Mouse (Mus musculus): ENCODE measurements around the gene Unc93a2. TPM values are rescaled to one million over a fixed set of nuclear protein-coding genes. Genes with fewer than 3 reads are reported as not detected.
"Not testable (repeated sequence)": the region's sequence is repeated elsewhere in the genome, so short reads cannot be mapped to it uniquely, and the experiment has no call there.

Unc93a2 gene
- polyA plus RNA-seq, 1 experiment: not detected

GRCm38 (mm10) chr17:7396288-7396687, 11.0 kb upstream of the Unc93a2 start:
- not testable (repeated sequence) for H3K36me3 ChIP-seq (ENCODE audit: control insufficient read depth, insufficient read depth, low read length, poor library complexity, severe bottlenecking); H3K9me3 ChIP-seq (replicated peaks; ENCODE audit: control insufficient read depth, insufficient read depth, low read length, poor library complexity, severe bottlenecking); H3K4me3 ChIP-seq (ENCODE audit: low read depth, low read length); H3K27ac ChIP-seq (ENCODE audit: insufficient read depth, low read length); H3K4me1 ChIP-seq (ENCODE audit: control insufficient read depth, insufficient read depth, low read length); H3K27me3 ChIP-seq (ENCODE audit: control insufficient read depth, insufficient read depth, low read length, poor library complexity, severe bottlenecking); H3K9ac ChIP-seq (ENCODE audit: low read depth, poor library complexity, severe bottlenecking)

GRCm38 (mm10) chr17:7395671-7396070, 10.4 kb upstream of the Unc93a2 start:
- not testable (repeated sequence) for H3K9me3 ChIP-seq (replicated peaks; ENCODE audit: control insufficient read depth, insufficient read depth, low read length, poor library complexity, severe bottlenecking); H3K36me3 ChIP-seq (ENCODE audit: control insufficient read depth, insufficient read depth, low read length, poor library complexity, severe bottlenecking); H3K4me3 ChIP-seq (ENCODE audit: low read depth, low read length); H3K27ac ChIP-seq (ENCODE audit: insufficient read depth, low read length); H3K9ac ChIP-seq (ENCODE audit: low read depth, poor library complexity, severe bottlenecking); H3K27me3 ChIP-seq (ENCODE audit: control insufficient read depth, insufficient read depth, low read length, poor library complexity, severe bottlenecking); H3K4me1 ChIP-seq (ENCODE audit: control insufficient read depth, insufficient read depth, low read length)

GRCm38 (mm10) chr17:7395116-7395515, 9.9 kb upstream of the Unc93a2 start:
- not testable (repeated sequence) for H3K27me3 ChIP-seq (ENCODE audit: control insufficient read depth, insufficient read depth, low read length, poor library complexity, severe bottlenecking); H3K27ac ChIP-seq (ENCODE audit: insufficient read depth, low read length); H3K36me3 ChIP-seq (ENCODE audit: control insufficient read depth, insufficient read depth, low read length, poor library complexity, severe bottlenecking); H3K4me3 ChIP-seq (ENCODE audit: low read depth, low read length); H3K9ac ChIP-seq (ENCODE audit: low read depth, poor library complexity, severe bottlenecking); H3K9me3 ChIP-seq (replicated peaks; ENCODE audit: control insufficient read depth, insufficient read depth, low read length, poor library complexity, severe bottlenecking); H3K4me1 ChIP-seq (ENCODE audit: control insufficient read depth, insufficient read depth, low read length)

- H3K4me3 ChIP-seq (ENCODE audit: low read depth, low read length); H3K9ac ChIP-seq (ENCODE audit: low read depth, poor library complexity, severe bottlenecking); H3K9me3 ChIP-seq (replicated peaks; ENCODE audit: control insufficient read depth, insufficient read depth, low read length, poor library complexity, severe bottlenecking); H3K27me3 ChIP-seq (ENCODE audit: control insufficient read depth, insufficient read depth, low read length, poor library complexity, severe bottlenecking); H3K36me3 ChIP-seq (ENCODE audit: control insufficient read depth, insufficient read depth, low read length, poor library complexity, severe bottlenecking); H3K4me1 ChIP-seq (ENCODE audit: control insufficient read depth, insufficient read depth, low read length); H3K27ac ChIP-seq (ENCODE audit: insufficient read depth, low read length): not testable (repeated sequence)
These were observed 4.6 kb upstream of the Unc93a2 start for GRCm38 (mm10) chr17:7389898-7390297.

- not testable (repeated sequence) for H3K4me1 ChIP-seq (ENCODE audit: control insufficient read depth, insufficient read depth, low read length); H3K36me3 ChIP-seq (ENCODE audit: control insufficient read depth, insufficient read depth, low read length, poor library complexity, severe bottlenecking); H3K9me3 ChIP-seq (replicated peaks; ENCODE audit: control insufficient read depth, insufficient read depth, low read length, poor library complexity, severe bottlenecking); H3K9ac ChIP-seq (ENCODE audit: low read depth, poor library complexity, severe bottlenecking); H3K27ac ChIP-seq (ENCODE audit: insufficient read depth, low read length); H3K4me3 ChIP-seq (ENCODE audit: low read depth, low read length); H3K27me3 ChIP-seq (ENCODE audit: control insufficient read depth, insufficient read depth, low read length, poor library complexity, severe bottlenecking)
These were observed 3.7 kb upstream of the Unc93a2 start for GRCm38 (mm10) chr17:7388958-7389356.

- not testable (repeated sequence) for H3K4me1 ChIP-seq (ENCODE audit: control insufficient read depth, insufficient read depth, low read length); H3K27ac ChIP-seq (ENCODE audit: insufficient read depth, low read length); H3K4me3 ChIP-seq (ENCODE audit: low read depth, low read length); H3K9ac ChIP-seq (ENCODE audit: low read depth, poor library complexity, severe bottlenecking); H3K27me3 ChIP-seq (ENCODE audit: control insufficient read depth, insufficient read depth, low read length, poor library complexity, severe bottlenecking); H3K36me3 ChIP-seq (ENCODE audit: control insufficient read depth, insufficient read depth, low read length, poor library complexity, severe bottlenecking); H3K9me3 ChIP-seq (replicated peaks; ENCODE audit: control insufficient read depth, insufficient read depth, low read length, poor library complexity, severe bottlenecking)
These were observed 3.2 kb upstream of the Unc93a2 start for GRCm38 (mm10) chr17:7388341-7388957.

- H3K4me3 ChIP-seq (ENCODE audit: low read depth, low read length); H3K9me3 ChIP-seq (replicated peaks; ENCODE audit: control insufficient read depth, insufficient read depth, low read length, poor library complexity, severe bottlenecking); H3K4me1 ChIP-seq (ENCODE audit: control insufficient read depth, insufficient read depth, low read length); H3K27me3 ChIP-seq (ENCODE audit: control insufficient read depth, insufficient read depth, low read length, poor library complexity, severe bottlenecking); H3K27ac ChIP-seq (ENCODE audit: insufficient read depth, low read length); H3K36me3 ChIP-seq (ENCODE audit: control insufficient read depth, insufficient read depth, low read length, poor library complexity, severe bottlenecking); H3K9ac ChIP-seq (ENCODE audit: low read depth, poor library complexity, severe bottlenecking): not testable (repeated sequence)
These were observed 752 bp upstream of the Unc93a2 start for GRCm38 (mm10) chr17:7386016-7386415.

GRCm38 (mm10) chr17:7383167-7384143, 1.8 kb downstream of the Unc93a2 start:
- not testable (repeated sequence) for H3K4me1 ChIP-seq (ENCODE audit: control insufficient read depth, insufficient read depth, low read length); H3K27ac ChIP-seq (ENCODE audit: insufficient read depth, low read length); H3K9me3 ChIP-seq (replicated peaks; ENCODE audit: control insufficient read depth, insufficient read depth, low read length, poor library complexity, severe bottlenecking); H3K27me3 ChIP-seq (ENCODE audit: control insufficient read depth, insufficient read depth, low read length, poor library complexity, severe bottlenecking); H3K4me3 ChIP-seq (ENCODE audit: low read depth, low read length); H3K9ac ChIP-seq (ENCODE audit: low read depth, poor library complexity, severe bottlenecking); H3K36me3 ChIP-seq (ENCODE audit: control insufficient read depth, insufficient read depth, low read length, poor library complexity, severe bottlenecking)

- H3K9me3 ChIP-seq (replicated peaks; ENCODE audit: control insufficient read depth, insufficient read depth, low read length, poor library complexity, severe bottlenecking); H3K4me1 ChIP-seq (ENCODE audit: control insufficient read depth, insufficient read depth, low read length); H3K4me3 ChIP-seq (ENCODE audit: low read depth, low read length); H3K27ac ChIP-seq (ENCODE audit: insufficient read depth, low read length); H3K27me3 ChIP-seq (ENCODE audit: control insufficient read depth, insufficient read depth, low read length, poor library complexity, severe bottlenecking); H3K36me3 ChIP-seq (ENCODE audit: control insufficient read depth, insufficient read depth, low read length, poor library complexity, severe bottlenecking); H3K9ac ChIP-seq (ENCODE audit: low read depth, poor library complexity, severe bottlenecking): not testable (repeated sequence)
These were observed 2.6 kb downstream of the Unc93a2 start for GRCm38 (mm10) chr17:7382711-7383110.

Data from ES-Bruce4 (cell line).